Mouse (Mus musculus): Measurements from ENCODE around the gene Angptl1.

DNA sequence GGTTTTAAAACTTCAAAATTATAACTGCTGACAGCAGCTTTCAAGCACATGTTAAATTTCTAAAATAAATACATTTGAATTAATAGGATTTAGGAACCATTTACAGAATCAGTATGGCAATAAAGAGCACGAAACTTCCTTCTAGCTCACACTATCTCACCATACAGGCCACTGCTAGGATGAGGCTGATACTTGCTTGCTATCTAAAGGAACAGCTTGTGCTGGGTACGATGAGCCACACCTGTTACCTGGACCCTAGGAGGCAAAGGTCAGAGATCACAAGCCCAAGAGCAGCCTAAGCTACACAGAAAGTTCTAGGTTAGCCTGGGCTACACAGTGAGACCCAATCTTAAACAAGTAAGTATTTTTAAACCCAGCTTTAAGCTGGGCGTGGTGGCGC lies 70.9 kb downstream of the Angptl1 start:
- TF ChIP-seq CTCF (IDR thresholded peaks at IDR 0.05; ENCODE audit: insufficient read depth, low read length) (no peak), POLR2A (IDR thresholded peaks at IDR 0.05; ENCODE audit: borderline replicate concordance, extremely low read depth, low read depth, low read length) (no peak)

Data from lung, adult 2 months (tissue).